Mouse (Mus musculus): ENCODE results near the gene Edem1. TPM values are rescaled to one million over a fixed set of nuclear protein-coding genes. Genes with fewer than 3 reads are reported as not detected.

Edem1 gene
- polyA plus RNA-seq, 1 experiment = 11.1 TPM

GRCm38 (mm10) chr6:108903280-108903679 lies 74.8 kb downstream of the Edem1 start:
- Histone ChIP-seq H3K27me3 (ENCODE audit: control insufficient read depth, insufficient read depth, insufficient read length) (peaks cover 5% of the 10 kb centered on the region), H3K79me2 (ENCODE audit: control insufficient read depth, insufficient read depth) (no peaks in the 10 kb centered on the region), H3K79me3 (ENCODE audit: low read depth) (no peaks in the 10 kb centered on the region), H3K36me3 (ENCODE audit: control insufficient read depth, insufficient read depth) (no peaks in the 10 kb centered on the region), H3ac (ENCODE audit: control insufficient read depth, insufficient read length, low read depth) (no peak overlapping the region), H3K4me3 (ENCODE audit: insufficient read depth, poor library complexity, severe bottlenecking) (no peak overlapping the region)
- no peak for TF ChIP-seq FOSL1 (IDR thresholded peaks at IDR 0.05; ENCODE audit: insufficient read depth, low read length, poor library complexity, severe bottlenecking)
- no peak for TF ChIP-seq MYOD1 (IDR thresholded peaks at IDR 0.05; ENCODE audit: control insufficient read depth, insufficient read length, low read depth)
- TF ChIP-seq MAX (IDR thresholded peaks at IDR 0.05) = no peak
- no peak for TF ChIP-seq MYOG (IDR thresholded peaks at IDR 0.05; ENCODE audit: control insufficient read depth, extremely low read depth, insufficient read length)
- no peak for TF ChIP-seq CEBPB (IDR thresholded peaks at IDR 0.05; ENCODE audit: low read depth)
- TF ChIP-seq CTCF (IDR thresholded peaks at IDR 0.05; ENCODE audit: control insufficient read depth, insufficient read depth, insufficient read length) = no peak
- TF ChIP-seq USF1 (IDR thresholded peaks at IDR 0.05; ENCODE audit: low read depth) = no peak

GRCm38 (mm10) chr6:108906539-108906938 lies 78.1 kb downstream of the Edem1 start:
- Histone ChIP-seq H3K27me3 (ENCODE audit: control insufficient read depth, insufficient read depth, insufficient read length) (peaks cover 5% of the 10 kb centered on the region), H3ac (ENCODE audit: control insufficient read depth, insufficient read length, low read depth) (no peak overlapping the region), H3K79me3 (ENCODE audit: low read depth) (no peaks in the 10 kb centered on the region), H3K79me2 (ENCODE audit: control insufficient read depth, insufficient read depth) (no peaks in the 10 kb centered on the region), H3K4me3 (ENCODE audit: insufficient read depth, poor library complexity, severe bottlenecking) (no peak overlapping the region), H3K36me3 (ENCODE audit: control insufficient read depth, insufficient read depth) (no peaks in the 10 kb centered on the region)
- TF ChIP-seq MYOD1 (IDR thresholded peaks at IDR 0.05; ENCODE audit: control insufficient read depth, insufficient read length, low read depth) (no peak), MYOG (IDR thresholded peaks at IDR 0.05; ENCODE audit: control insufficient read depth, extremely low read depth, insufficient read length) (no peak), USF1 (IDR thresholded peaks at IDR 0.05; ENCODE audit: low read depth) (no peak), CTCF (IDR thresholded peaks at IDR 0.05; ENCODE audit: control insufficient read depth, insufficient read depth, insufficient read length) (no peak), MAX (IDR thresholded peaks at IDR 0.05) (no peak), FOSL1 (IDR thresholded peaks at IDR 0.05; ENCODE audit: insufficient read depth, low read length, poor library complexity, severe bottlenecking) (no peak), CEBPB (IDR thresholded peaks at IDR 0.05; ENCODE audit: low read depth) (no peak)

Other genes with a start within 250 kb of the Edem1 start
- 15.3 TPM for gene Bhlhe40, start 168.0 kb upstream of the Edem1 start, polyA plus RNA-seq (2012; fragmentation: generic; extraction: Trizol)
- 22.1 TPM for gene Arl8b, start 45.5 kb upstream of the Edem1 start, polyA plus RNA-seq (2012; fragmentation: generic; extraction: Trizol)